In genomic region chr12:80088143-80088542, GRCm38 (mm10) we compare ENCODE assay signal across 21 mouse cellular contexts. TPM values are rescaled to one million over a fixed set of nuclear protein-coding genes. Genes with fewer than 3 reads are reported as not detected.
DNase-seq lines count a peak whose midpoint lies in the region; ATAC-seq and TF ChIP-seq lines count a peak whose summit lies in the region.
"Had no signal": no experiment of that assay in that cellular context is flagged by ENCODE, and none has a peak within 500 bp of the region (broad histone marks: within the 10 kb centered on the region; RNA-seq: fewer than 3 reads in every experiment).

No protein-coding gene starts in this region.

- no peak for TF ChIP-seq CTCF in small intestine, adult 2 months (IDR thresholded peaks at IDR 0.05; ENCODE audit: extremely low read depth, insufficient read length, insufficient replicate concordance, low read depth, low read length)

- 33% methylated on average over 4 of the region's 4 CpGs for WGBS in liver, embryonic 12.5 days (ENCODE audit: insufficient replicate concordance)
- 34% methylated on average over 4 of the region's 4 CpGs for WGBS in small intestine, adult 2 months

- peaks cover 87% of the 10 kb centered on the region for H3K4me1 ChIP-seq in liver, embryonic 12.5 days
- peaks cover 29% of the 10 kb centered on the region; the same call in 1 of the 2 replicates for H3K4me1 ChIP-seq in small intestine, adult 2 months (ENCODE audit: control insufficient read depth, insufficient read depth, insufficient read length, low read length)

- H3K9ac ChIP-seq in liver, embryonic 12.5 days: no peak overlapping the region
- H3K9ac ChIP-seq: kidney, embryonic 15.5 days; midbrain, embryonic 13.5 days; neural tube, embryonic 15.5 days had no signal

- H3K4me3 ChIP-seq in liver, embryonic 12.5 days: no peak overlapping the region
- no peak overlapping the region for H3K4me3 ChIP-seq in small intestine, adult 2 months (ENCODE audit: low read depth, low read length)
- H3K4me3 ChIP-seq: kidney, embryonic 15.5 days; limb, embryonic 10.5 days; midbrain, embryonic 13.5 days; myocyte; neural tube, embryonic 15.5 days had no signal

- TF ChIP-seq POLR2A in small intestine, adult 2 months (IDR thresholded peaks at IDR 0.05; ENCODE audit: low read depth, low read length): no peak

- H3K9me3 ChIP-seq in liver, embryonic 12.5 days (replicated peaks): no peaks in the 10 kb centered on the region
- H3K9me3 ChIP-seq: kidney, embryonic 15.5 days; limb, embryonic 10.5 days; midbrain, embryonic 13.5 days; neural tube, embryonic 15.5 days had no signal

- peak; percentile 38 for DNase-seq in MEL-GATA-1-ER (ENCODE audit: extremely low read depth, low read depth)
- DNase-seq in ovary, adult 18-20 months (ENCODE audit: low spot score): no peak
- DNase-seq in adrenal gland, adult 2 months: no peak
- DNase-seq: adrenal gland, postnatal 25 days; cerebellum, postnatal 25 days; gastrocnemius, postnatal 10 days; heart, adult 18-20 months; layer of hippocampus, postnatal 36 days; lung, adult 2 months; lung, postnatal 36 days; right cerebral cortex, postnatal 4 days; thymus, postnatal 36 days had no signal

- H3K27ac ChIP-seq in liver, embryonic 12.5 days: peak overlapping the region; percentile 91
- peak overlapping the region; percentile 88 for H3K27ac ChIP-seq in small intestine, adult 2 months (ENCODE audit: insufficient read depth, low read depth, low read length)
- H3K27ac ChIP-seq: kidney, embryonic 15.5 days; limb, embryonic 10.5 days; midbrain, embryonic 13.5 days; neural tube, embryonic 15.5 days had no signal

- no peaks in the 10 kb centered on the region for H3K36me3 ChIP-seq in liver, embryonic 12.5 days
- H3K36me3 ChIP-seq in small intestine, adult 2 months (ENCODE audit: control insufficient read depth, insufficient read depth, low read length): no peaks in the 10 kb centered on the region
- H3K36me3 ChIP-seq: kidney, embryonic 15.5 days; limb, embryonic 10.5 days; midbrain, embryonic 13.5 days; neural tube, embryonic 15.5 days had no signal

- H3K27me3 ChIP-seq in liver, embryonic 12.5 days (replicated peaks): no peaks in the 10 kb centered on the region
- no peaks in the 10 kb centered on the region for H3K27me3 ChIP-seq in small intestine, adult 2 months (ENCODE audit: control insufficient read depth, insufficient read depth, low read length)
- H3K27me3 ChIP-seq: kidney, embryonic 15.5 days; midbrain, embryonic 13.5 days; neural tube, embryonic 15.5 days had no signal

- peak overlapping the region; percentile 28 for H3K4me2 ChIP-seq in liver, embryonic 12.5 days
- H3K4me2 ChIP-seq: kidney, embryonic 15.5 days; midbrain, embryonic 13.5 days; neural tube, embryonic 15.5 days had no signal

- peak; percentile 22; the same call in 1 of the 2 replicates for ATAC-seq in common myeloid progenitor, adult 5-6 weeks (replicated peaks; ENCODE audit: low read depth, poor library complexity, severe bottlenecking)
- ATAC-seq in liver, embryonic 12.5 days: peak; percentile 84
- no peak; the same call in 1 of the 2 replicates for ATAC-seq in megakaryocyte, adult 5-6 weeks (ENCODE audit: poor library complexity, severe bottlenecking)
- ATAC-seq: midbrain, embryonic 13.5 days had no signal

RNA-seq across cellular contexts. Expression of gene Zfp36l1, which starts 24.7 kb away (rescaled TPM):
- 14.5 and 17.7 TPM in 2 replicates for total RNA-seq in common myeloid progenitor, adult 5-6 weeks (2017)
- 23.9 and 24.2 TPM in 2 replicates for polyA plus RNA-seq in liver, embryonic 12.5 days (2016; fragmentation: Nextera tagmentation; extraction: Ambion mirVana)
- polyA plus RNA-seq in small intestine, adult 2 months (2012; rRNA removed): 60.1 and 118 TPM in 2 replicates
- total RNA-seq in megakaryocyte, adult 5-6 weeks (2015): 15.6 and 21.0 TPM in 2 replicates
- 3.8 and 5.4 TPM in 2 replicates for total RNA-seq in megakaryocyte, adult 5-6 weeks (2017)
- 100 to 1,000 TPM; 191 to 215 TPM for total RNA-seq in adrenal gland, adult 2 months (2021)
- polyA plus RNA-seq in adrenal gland, adult 2 months (2012; rRNA removed): 458 and 470 TPM in 2 replicates

Comparison
In these comparisons a context has a peak if more than half of its experiments do, and no peak if none do; other contexts are left out.
1. RNA of gene Zfp36l1, which starts 24.7 kb away (total RNA-seq): 191 to 215 TPM in adrenal gland, adult 2 months; 3.8 to 21.0 TPM in megakaryocyte, adult 5-6 weeks and 14.5 to 17.7 TPM in common myeloid progenitor, adult 5-6 weeks; every median in the first group is over 4 times any median in the second.